In the genomic region with DNA sequence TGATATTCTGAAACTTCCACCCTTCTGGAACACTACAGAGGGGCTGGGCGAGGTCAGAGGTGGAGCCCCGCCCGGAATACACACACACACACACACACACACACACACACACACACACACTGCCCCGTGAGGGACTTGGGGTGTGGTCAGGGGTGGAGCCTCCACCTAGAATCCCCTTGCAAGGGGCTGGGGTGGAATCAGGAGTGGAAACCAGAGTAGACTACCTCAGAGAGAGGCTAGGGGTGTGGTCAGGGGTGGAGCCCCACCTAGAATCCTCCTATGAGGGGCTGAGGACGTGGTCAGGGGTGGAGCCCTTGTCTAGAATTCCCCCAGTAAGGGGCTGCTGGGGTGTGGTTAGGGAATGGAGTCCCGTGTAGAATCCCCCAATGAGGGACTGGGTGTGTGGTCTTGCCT, we compare ENCODE assay signal across 13 mouse cellular contexts. TPM values are rescaled to one million over a fixed set of nuclear protein-coding genes. Genes with fewer than 3 reads are reported as not detected.
DNase-seq lines count a peak whose midpoint lies in the region; ATAC-seq and TF ChIP-seq lines count a peak whose summit lies in the region.
"Had no signal": no experiment of that assay in that cellular context is flagged by ENCODE, and none has a peak within 500 bp of the region (broad histone marks: within the 10 kb centered on the region; RNA-seq: fewer than 3 reads in every experiment).

No protein-coding gene starts in this region.

- no peaks in the 10 kb centered on the region for H3K79me2 ChIP-seq in myocyte (ENCODE audit: control insufficient read depth, insufficient read depth)

- no peak overlapping the region for H3K27ac ChIP-seq in lung, embryonic 16.5 days (ENCODE audit: low read length)
- no peak overlapping the region for H3K27ac ChIP-seq in intestine, embryonic 15.5 days
- H3K27ac ChIP-seq: embryonic facial prominence, embryonic 15.5 days had no signal

- no peak overlapping the region for H3K4me3 ChIP-seq in lung, embryonic 16.5 days (ENCODE audit: low read length)
- no peak overlapping the region for H3K4me3 ChIP-seq in lung, adult 2 months (replicated peaks; ENCODE audit: extremely low read depth, low read depth, low read length)
- no peak overlapping the region for H3K4me3 ChIP-seq in intestine, embryonic 15.5 days (replicated peaks)
- no peak overlapping the region for H3K4me3 ChIP-seq in myocyte
- H3K4me3 ChIP-seq: embryonic facial prominence, embryonic 15.5 days had no signal

- H3K27me3 ChIP-seq in lung, embryonic 16.5 days (ENCODE audit: control insufficient read depth, insufficient read depth, low read depth, low read length), result no peaks in the 10 kb centered on the region
- H3K27me3 ChIP-seq in intestine, embryonic 15.5 days (replicated peaks), result no peaks in the 10 kb centered on the region
- no peaks in the 10 kb centered on the region for H3K27me3 ChIP-seq in myocyte (ENCODE audit: control insufficient read depth, insufficient read depth, insufficient read length)
- H3K27me3 ChIP-seq: embryonic facial prominence, embryonic 15.5 days had no signal

- TF ChIP-seq POLR2A in lung, adult 2 months (IDR thresholded peaks at IDR 0.05; ENCODE audit: borderline replicate concordance, extremely low read depth, low read depth, low read length), result no peak
- no peak for TF ChIP-seq POLR2A in myocyte (IDR thresholded peaks at IDR 0.05; ENCODE audit: insufficient read length, low read depth)

- peak; percentile 5 for DNase-seq in cerebellum, adult 9-10 months
- no peak for DNase-seq in cerebellum, adult 8-10 months
- DNase-seq in lung, adult 2 months, result no peak
- no peak for DNase-seq in frontal cortex, postnatal 14 days (ENCODE audit: low spot score in 2 of 2)
- no peak for DNase-seq in left cerebral cortex, adult 11 months (ENCODE audit: low spot score)
- DNase-seq: gastrocnemius, postnatal 14 days; heart, postnatal 36 days had no signal

- H3ac ChIP-seq in myocyte (ENCODE audit: control insufficient read depth, insufficient read length), result no peak overlapping the region

- no peaks in the 10 kb centered on the region for H3K4me1 ChIP-seq in lung, embryonic 16.5 days (replicated peaks; ENCODE audit: control insufficient read depth, insufficient read depth, low read length)
- no peaks in the 10 kb centered on the region for H3K4me1 ChIP-seq in lung, adult 2 months (ENCODE audit: control insufficient read depth, insufficient read depth, low read length)
- no peaks in the 10 kb centered on the region for H3K4me1 ChIP-seq in intestine, embryonic 15.5 days (replicated peaks)

- no peaks in the 10 kb centered on the region for H3K9me3 ChIP-seq in lung, embryonic 16.5 days (ENCODE audit: control insufficient read depth, low read length)
- no peaks in the 10 kb centered on the region for H3K9me3 ChIP-seq in intestine, embryonic 15.5 days
- H3K9me3 ChIP-seq: embryonic facial prominence, embryonic 15.5 days had no signal

- no peak for TF ChIP-seq CTCF in lung, adult 2 months (IDR thresholded peaks at IDR 0.05; ENCODE audit: insufficient read depth, low read length)

- H3K4me2 ChIP-seq in lung, embryonic 16.5 days (ENCODE audit: low read depth, low read length), result no peak overlapping the region
- no peak overlapping the region for H3K4me2 ChIP-seq in intestine, embryonic 15.5 days (replicated peaks)
- H3K4me2 ChIP-seq in myocyte (ENCODE audit: low read depth), result peak overlapping the region; percentile 42
- H3K4me2 ChIP-seq: embryonic facial prominence, embryonic 15.5 days had no signal

- H3K9ac ChIP-seq in lung, embryonic 16.5 days (ENCODE audit: low read length), result no peak overlapping the region
- H3K9ac ChIP-seq in intestine, embryonic 15.5 days, result no peak overlapping the region
- H3K9ac ChIP-seq: embryonic facial prominence, embryonic 15.5 days had no signal

- WGBS in lung, embryonic 16.5 days, result 19% methylated on average over 6 of the region's 6 CpGs
- 24% methylated on average over 6 of the region's 6 CpGs for WGBS in lung, adult 2 months
- 33% methylated on average over 6 of the region's 6 CpGs for WGBS in intestine, embryonic 15.5 days

- peak; percentile 47; the same call in 1 of the 2 replicates for ATAC-seq in lung, embryonic 16.5 days (ENCODE audit: low read depth)
- ATAC-seq in intestine, embryonic 15.5 days, result peak; percentile 68; the same call in 1 of the 2 replicates
- ATAC-seq: midbrain, embryonic 16.5 days had no signal

- H3K36me3 ChIP-seq in lung, embryonic 16.5 days (ENCODE audit: control insufficient read depth, insufficient read depth, low read length), result no peaks in the 10 kb centered on the region
- H3K36me3 ChIP-seq in intestine, embryonic 15.5 days, result no peaks in the 10 kb centered on the region
- no peaks in the 10 kb centered on the region for H3K36me3 ChIP-seq in myocyte (ENCODE audit: control insufficient read depth, insufficient read depth)
- H3K36me3 ChIP-seq: embryonic facial prominence, embryonic 15.5 days had no signal

TF ChIP-seq in myocyte, 11 proteins besides CTCF, POLR2A, EP300 and RAD21:
- TF ChIP-seq TCF3 (IDR thresholded peaks at IDR 0.05; ENCODE audit: insufficient read length, low read depth), result no peak
- TF ChIP-seq MAX (IDR thresholded peaks at IDR 0.05; ENCODE audit: low read depth), result no peak
- no peak for TF ChIP-seq POLR2AphosphoS2 (IDR thresholded peaks at IDR 0.05; ENCODE audit: insufficient read length, low read depth)
- TF ChIP-seq SRF (IDR thresholded peaks at IDR 0.05; ENCODE audit: control insufficient read depth, insufficient read length, low read depth), result no peak
- TF ChIP-seq MYOG (IDR thresholded peaks at IDR 0.05; ENCODE audit: control insufficient read depth in 1 of 3, insufficient read depth in 1 of 3, insufficient read length in 2 of 3, low read depth in 2 of 3), result no peak
- TF ChIP-seq E2F4 (IDR thresholded peaks at IDR 0.05; ENCODE audit: insufficient read depth), result no peak
- TF ChIP-seq REST (IDR thresholded peaks at IDR 0.05; ENCODE audit: insufficient read depth, insufficient read length), result no peak
- TF ChIP-seq CEBPB (IDR thresholded peaks at IDR 0.05; ENCODE audit: insufficient read depth, poor library complexity, severe bottlenecking), result no peak
- no peak for TF ChIP-seq TCF12 (IDR thresholded peaks at IDR 0.05; ENCODE audit: insufficient read depth, poor library complexity, severe bottlenecking)
- TF ChIP-seq MYOD1 (IDR thresholded peaks at IDR 0.05; ENCODE audit: control insufficient read depth in 1 of 3, insufficient read length in 2 of 3, low read depth in 2 of 3), result no peak
- no peak for TF ChIP-seq USF1 (IDR thresholded peaks at IDR 0.05; ENCODE audit: low read depth)

RNA-seq across cellular contexts. Expression of a gene that starts 13.6 kb away (rescaled TPM):
- polyA plus RNA-seq in lung, embryonic 16.5 days (2015; fragmentation: Nextera tagmentation; extraction: Ambion mirVana), result 4.8 and 4.9 TPM in 2 replicates
- polyA plus RNA-seq in lung, adult 2 months (2012; rRNA removed), result 10.2 and 16.7 TPM in 2 replicates
- polyA plus RNA-seq in intestine, embryonic 15.5 days (2015; fragmentation: Nextera tagmentation; extraction: Ambion mirVana), result 1.3 and 1.4 TPM in 2 replicates
- 0.28 TPM for polyA plus RNA-seq in myocyte (2012; fragmentation: generic; extraction: Trizol)

RNA-seq across cellular contexts. Expression of a gene that starts 28.3 kb away (rescaled TPM):
- not detected in 2 replicates for polyA plus RNA-seq in lung, embryonic 16.5 days (2015; fragmentation: Nextera tagmentation; extraction: Ambion mirVana)
- 0.17 and 0.22 TPM in 2 replicates for polyA plus RNA-seq in lung, adult 2 months (2012; rRNA removed)
- not detected in 2 replicates for polyA plus RNA-seq in intestine, embryonic 15.5 days (2015; fragmentation: Nextera tagmentation; extraction: Ambion mirVana)
- polyA plus RNA-seq in myocyte (2012; fragmentation: generic; extraction: Trizol), result not detected
- polyA plus RNA-seq: embryonic facial prominence, embryonic 15.5 days; liver, adult 2 months; midbrain, embryonic 16.5 days had no signal

RNA-seq across cellular contexts. Expression of a gene that starts 43.8 kb away (rescaled TPM):
- polyA plus RNA-seq in lung, embryonic 16.5 days (2015; fragmentation: Nextera tagmentation; extraction: Ambion mirVana), result 73.7 and 74.8 TPM in 2 replicates
- polyA plus RNA-seq in lung, adult 2 months (2012; rRNA removed), result 92.1 and 99.5 TPM in 2 replicates
- polyA plus RNA-seq in intestine, embryonic 15.5 days (2015; fragmentation: Nextera tagmentation; extraction: Ambion mirVana), result 66.7 and 74.7 TPM in 2 replicates
- polyA plus RNA-seq in myocyte (2012; fragmentation: generic; extraction: Trizol), result 35.3 TPM

RNA-seq across cellular contexts. Expression of a gene that starts 44.1 kb away (rescaled TPM):
- polyA plus RNA-seq in lung, embryonic 16.5 days (2015; fragmentation: Nextera tagmentation; extraction: Ambion mirVana), result 86.9 and 95.7 TPM in 2 replicates
- polyA plus RNA-seq in lung, adult 2 months (2012; rRNA removed), result 102 and 115 TPM in 2 replicates
- polyA plus RNA-seq in intestine, embryonic 15.5 days (2015; fragmentation: Nextera tagmentation; extraction: Ambion mirVana), result 79.3 and 86.2 TPM in 2 replicates
- polyA plus RNA-seq in myocyte (2012; fragmentation: generic; extraction: Trizol), result 58.9 TPM
